Mouse (Mus musculus) forebrain, embryonic 13.5 days (tissue): ENCODE measurements around the gene Phactr2. TPM values are rescaled to one million over a fixed set of nuclear protein-coding genes. Genes with fewer than 3 reads are reported as not detected.
A peak's percentile ranks its signal among the peaks of the same experiment; 100 is the strongest.
"Not testable (repeated sequence)": the region's sequence is repeated elsewhere in the genome, so short reads cannot be mapped to it uniquely, and the experiment has no call there.

ENCODE experiments used
- ATAC-seq: fragments of 200-750 bp; cut with Nextera tagmentation; 2 replicates; pipeline ENCODE4 v1.8.0; 2017
- H3K27ac ChIP-seq: fragments of 300-500 bp; sonication (generic); 2 replicates; pipeline ENCODE4 v1.5.1; 2015; ENCODE audit warnings: inconsistent platforms, mild to moderate bottlenecking, moderate library complexity
- H3K27me3 ChIP-seq: fragments of 300-500 bp; sonication (generic); 2 replicates; pipeline ENCODE4 v1.6.1; 2015; ENCODE audit warnings: mild to moderate bottlenecking, inconsistent platforms
- H3K36me3 ChIP-seq: fragments of 300-500 bp; sonication (generic); 2 replicates; pipeline ENCODE4 v1.6.1; 2015; ENCODE audit warnings: mild to moderate bottlenecking, inconsistent platforms; ENCODE audit not compliant: poor library complexity, severe bottlenecking
- H3K4me1 ChIP-seq: fragments of 300-500 bp; sonication (generic); 2 replicates; pipeline ENCODE4 v1.6.1; 2015; ENCODE audit warnings: inconsistent platforms
- H3K4me2 ChIP-seq: fragments of 300-500 bp; sonication (generic); 2 replicates; pipeline ENCODE4 v1.6.1; 2015; ENCODE audit warnings: inconsistent platforms, mild to moderate bottlenecking, moderate library complexity
- H3K4me3 ChIP-seq: fragments of 300-500 bp; sonication (generic); 2 replicates; pipeline ENCODE4 v1.5.1; 2015; ENCODE audit warnings: mild to moderate bottlenecking, inconsistent platforms
- H3K9ac ChIP-seq: fragments of 300-500 bp; sonication (generic); 2 replicates; pipeline ENCODE4 v1.6.1; 2015; ENCODE audit warnings: mild to moderate bottlenecking, inconsistent platforms
- H3K9me3 ChIP-seq: fragments of 300-500 bp; sonication (generic); replicated peaks from 2 replicates; pipeline ENCODE4 v1.6.1; 2016; ENCODE audit warnings: inconsistent platforms
- WGBS: fragments of 180-500 bp; shearing (Covaris S2); methylation state at CpG from one replicate; pipeline ENCODE4 v1.1.7; 2015; 5-methylcytosine and 5-hydroxymethylcytosine counted together
- polyA plus RNA-seq: library from polyadenylated mRNA; unstranded; fragments of >200 nt; fragmentation: Nextera tagmentation; extraction: Ambion mirVana; gene quantifications from 2 replicates; pipeline ENCODE4 v1.2.1, GENCODE M21; 2015

The Phactr2 gene
- polyA plus RNA-seq, 1 experiment from 2014 or later, result 8.5 TPM

DNA sequence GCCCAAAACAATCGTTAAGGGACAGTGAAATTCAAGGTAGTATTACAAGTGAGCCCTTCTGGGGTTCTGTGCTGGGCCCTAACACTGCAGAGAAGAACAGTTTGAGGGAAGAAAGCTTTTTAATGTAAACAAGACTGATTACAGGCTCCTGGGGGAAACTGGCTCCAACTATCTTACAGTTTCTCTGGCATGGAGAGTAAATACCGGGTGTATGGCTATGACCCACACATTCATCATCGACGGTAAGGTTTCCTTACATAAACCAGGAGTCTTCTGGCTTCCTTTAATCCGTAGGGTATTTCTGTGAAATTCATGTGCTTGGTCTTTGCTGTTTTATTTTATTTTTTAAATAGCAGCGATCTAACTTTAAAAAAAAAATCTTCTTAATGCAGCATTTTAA, 261.4 kb downstream of the Phactr2 start:
- Histone ChIP-seq H3K27ac (no peak overlapping the region), H3K4me2 (no peak overlapping the region), H3K9ac (no peak overlapping the region), H3K36me3 (no peaks in the 10 kb centered on the region; the same call in 1 of the 2 replicates), H3K27me3 (no peaks in the 10 kb centered on the region), H3K9me3 (no peaks in the 10 kb centered on the region), H3K4me1 (peaks cover 12% of the 10 kb centered on the region; the same call in 1 of the 2 replicates), H3K4me3 (no peak overlapping the region)
- 82% methylated on average over 6 of the region's 6 CpGs for WGBS
- no peak for ATAC-seq

DNA sequence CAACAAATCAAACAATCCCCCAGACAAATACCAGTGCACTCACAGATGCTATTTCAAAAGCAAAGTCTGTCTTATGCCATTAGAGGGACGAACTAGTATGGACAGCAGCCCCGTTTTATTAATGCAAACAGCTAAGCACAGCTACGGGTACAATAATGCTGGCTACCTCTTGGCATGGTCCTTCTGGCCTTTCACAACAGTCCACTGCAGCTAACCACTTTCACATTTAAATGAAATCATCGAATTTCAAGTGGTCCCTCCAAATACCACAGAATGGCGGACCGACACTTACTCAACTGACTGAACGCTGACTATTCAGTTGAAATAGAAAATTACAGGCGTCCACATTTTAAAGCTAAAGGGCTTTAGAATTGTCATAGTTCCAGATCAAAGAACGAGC, 261.9 kb downstream of the Phactr2 start:
- H3K9ac ChIP-seq, result no peak overlapping the region
- no peaks in the 10 kb centered on the region for H3K9me3 ChIP-seq
- 61% methylated on average over 9 of the region's 9 CpGs for WGBS
- H3K4me2 ChIP-seq, result no peak overlapping the region
- no peak overlapping the region for H3K4me3 ChIP-seq
- no peak overlapping the region for H3K27ac ChIP-seq
- H3K36me3 ChIP-seq, result no peaks in the 10 kb centered on the region; the same call in 1 of the 2 replicates
- ATAC-seq, result no peak
- peaks cover 12% of the 10 kb centered on the region; the same call in 1 of the 2 replicates for H3K4me1 ChIP-seq
- H3K27me3 ChIP-seq, result no peaks in the 10 kb centered on the region

DNA sequence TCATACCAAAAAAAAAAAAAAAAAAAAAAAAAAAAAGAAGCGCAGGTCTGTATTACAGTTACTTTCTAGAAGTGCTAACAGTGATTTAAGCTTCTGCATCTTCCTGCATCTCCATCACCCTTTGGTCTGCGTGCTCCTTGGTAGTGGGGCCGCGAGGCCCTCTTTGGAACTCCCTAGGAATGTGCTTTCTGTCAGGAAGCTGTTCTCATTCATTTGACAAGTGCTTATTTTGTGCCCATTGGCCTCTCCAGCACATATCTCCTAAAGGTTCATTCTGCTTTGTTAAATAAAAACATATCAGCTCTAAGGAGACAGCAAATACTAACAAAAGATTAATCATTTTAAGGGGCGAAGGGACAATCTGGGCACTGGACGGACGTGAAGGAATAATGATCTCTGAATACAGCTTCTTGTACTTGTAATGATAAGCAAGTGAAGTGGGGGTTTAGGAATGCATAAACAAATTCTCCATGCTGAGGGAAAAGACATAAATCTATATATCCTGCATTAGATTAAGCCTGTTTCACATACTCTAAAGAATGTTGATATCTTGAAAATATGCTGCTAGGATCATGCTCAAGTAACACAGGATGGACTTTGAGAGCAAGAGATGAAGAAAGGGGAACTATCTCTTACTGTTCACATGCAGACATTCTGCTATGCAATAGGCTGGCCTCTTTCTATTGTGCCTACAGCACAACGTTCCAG, 264.1 kb downstream of the Phactr2 start:
- no peaks in the 10 kb centered on the region; the same call in 1 of the 2 replicates for H3K36me3 ChIP-seq
- H3K9ac ChIP-seq, result no peak overlapping the region
- 58% methylated on average over 8 of the region's 8 CpGs for WGBS
- peaks cover 12% of the 10 kb centered on the region; the same call in 1 of the 2 replicates for H3K4me1 ChIP-seq
- no peak overlapping the region for H3K27ac ChIP-seq
- no peak overlapping the region for H3K4me3 ChIP-seq
- no peak overlapping the region for H3K4me2 ChIP-seq
- no peaks in the 10 kb centered on the region for H3K9me3 ChIP-seq
- no peaks in the 10 kb centered on the region for H3K27me3 ChIP-seq
- no peak for ATAC-seq

DNA sequence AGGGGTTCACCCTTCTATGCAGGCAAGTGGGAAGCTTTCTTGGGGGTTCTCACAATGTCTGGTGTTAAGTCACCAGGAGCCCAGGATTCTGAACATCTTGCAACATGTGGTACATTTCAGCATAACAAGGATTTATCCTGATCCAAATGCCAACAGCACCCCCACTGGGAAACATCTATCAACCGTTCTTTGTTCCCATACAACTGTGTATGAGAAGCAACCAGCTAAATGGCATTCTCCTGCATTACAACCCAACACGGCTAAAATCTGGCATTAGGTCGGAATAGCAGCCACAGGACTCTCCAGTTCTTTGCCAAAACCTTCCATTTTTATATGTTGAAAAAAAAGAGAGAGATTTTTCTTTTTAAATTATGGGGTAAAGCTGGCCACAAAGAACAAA, 264.7 kb downstream of the Phactr2 start:
- Histone ChIP-seq H3K36me3 (no peaks in the 10 kb centered on the region; the same call in 1 of the 2 replicates), H3K4me3 (no peak overlapping the region), H3K4me1 (peaks cover 12% of the 10 kb centered on the region; the same call in 1 of the 2 replicates), H3K9ac (no peak overlapping the region), H3K27ac (no peak overlapping the region), H3K9me3 (no peaks in the 10 kb centered on the region), H3K27me3 (no peaks in the 10 kb centered on the region), H3K4me2 (no peak overlapping the region)
- no peak for ATAC-seq
- 57% methylated on average over 3 of the region's 3 CpGs for WGBS

DNA sequence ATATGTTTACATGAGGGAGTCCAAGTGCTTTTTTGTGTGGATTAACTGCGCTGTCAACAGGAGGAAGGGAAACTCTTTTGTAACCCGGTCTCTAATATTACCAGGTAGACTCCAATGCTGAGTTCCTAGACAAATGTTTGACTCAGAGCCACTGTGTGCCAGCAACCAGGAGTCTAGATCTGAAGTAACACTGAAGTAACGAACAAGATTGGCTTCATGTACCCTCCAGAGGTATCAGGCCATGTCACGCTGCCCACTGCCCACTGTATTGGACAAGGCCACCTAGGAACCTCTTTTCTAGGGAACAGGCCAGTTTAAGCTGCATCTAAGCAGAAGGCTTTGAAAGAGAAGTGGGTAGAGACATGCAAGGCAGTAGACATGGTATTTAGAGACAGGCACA, 265.2 kb downstream of the Phactr2 start:
- Histone ChIP-seq H3K27me3 (no peaks in the 10 kb centered on the region), H3K4me3 (no peak overlapping the region), H3K27ac (no peak overlapping the region), H3K4me1 (peaks cover 12% of the 10 kb centered on the region; the same call in 1 of the 2 replicates), H3K36me3 (no peaks in the 10 kb centered on the region; the same call in 1 of the 2 replicates), H3K4me2 (no peak overlapping the region), H3K9me3 (no peaks in the 10 kb centered on the region), H3K9ac (no peak overlapping the region)
- ATAC-seq, result no peak
- WGBS, result 87% methylated on average over 4 of the region's 4 CpGs

DNA sequence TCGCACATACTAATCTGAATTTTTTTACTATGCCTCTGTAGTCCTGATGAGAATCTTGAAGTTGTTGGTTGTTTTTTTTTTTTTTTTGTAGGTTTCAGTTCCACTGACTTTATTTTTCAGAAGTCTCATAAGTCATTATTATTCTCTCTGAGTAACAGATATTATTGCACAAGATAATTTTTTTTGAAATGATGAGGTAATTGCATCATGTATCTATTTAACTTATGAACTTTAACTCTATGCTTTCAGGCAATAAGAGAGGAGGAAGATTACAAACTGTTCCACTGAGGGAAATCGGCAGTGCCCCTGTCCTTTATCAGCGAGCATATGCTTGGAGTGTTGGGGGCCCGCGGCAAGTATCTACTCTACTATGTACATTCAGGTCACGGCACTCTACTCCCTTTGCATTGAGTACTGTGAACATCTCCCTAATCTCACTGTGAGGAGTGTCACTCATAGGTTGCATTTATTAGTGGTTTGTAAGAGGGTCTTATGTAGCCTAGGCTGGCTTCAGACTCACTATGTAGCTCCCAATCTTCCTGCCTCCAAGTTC, 272.4 kb downstream of the Phactr2 start:
- Histone ChIP-seq H3K27ac (no peak overlapping the region), H3K27me3 (no peaks in the 10 kb centered on the region), H3K36me3 (no peaks in the 10 kb centered on the region), H3K9me3 (no peaks in the 10 kb centered on the region), H3K4me2 (no peak overlapping the region), H3K9ac (no peak overlapping the region), H3K4me1 (no peaks in the 10 kb centered on the region), H3K4me3 (no peak overlapping the region)
- 97% methylated on average over 6 of the region's 6 CpGs for WGBS
- no peak for ATAC-seq

DNA sequence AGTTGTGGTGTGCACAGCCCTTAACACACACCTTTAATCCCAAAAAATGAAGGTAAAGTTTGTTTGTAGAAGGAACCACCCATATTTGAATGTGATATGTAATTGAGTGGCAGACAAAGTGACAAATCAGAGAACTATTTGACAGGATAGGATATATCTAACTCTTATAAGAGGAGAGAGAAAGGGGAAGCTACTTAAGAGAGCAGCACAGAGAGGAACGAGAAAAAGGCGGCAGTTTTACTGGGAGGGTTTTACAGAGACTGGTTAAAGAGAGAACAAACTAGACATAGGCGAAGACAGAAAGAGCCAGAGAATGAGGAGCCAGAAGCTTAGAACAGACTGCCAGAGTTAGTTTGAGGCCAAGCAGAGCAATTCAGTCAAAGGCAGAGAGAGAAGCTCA, 273.4 kb downstream of the Phactr2 start:
- no peaks in the 10 kb centered on the region for H3K36me3 ChIP-seq
- no peaks in the 10 kb centered on the region for H3K27me3 ChIP-seq
- 89% methylated on average over 3 of the region's 3 CpGs for WGBS
- no peak overlapping the region for H3K4me3 ChIP-seq
- no peak overlapping the region for H3K27ac ChIP-seq
- no peaks in the 10 kb centered on the region for H3K4me1 ChIP-seq
- no peak overlapping the region for H3K4me2 ChIP-seq
- H3K9me3 ChIP-seq, result no peaks in the 10 kb centered on the region
- no peak overlapping the region for H3K9ac ChIP-seq
- no peak for ATAC-seq

DNA sequence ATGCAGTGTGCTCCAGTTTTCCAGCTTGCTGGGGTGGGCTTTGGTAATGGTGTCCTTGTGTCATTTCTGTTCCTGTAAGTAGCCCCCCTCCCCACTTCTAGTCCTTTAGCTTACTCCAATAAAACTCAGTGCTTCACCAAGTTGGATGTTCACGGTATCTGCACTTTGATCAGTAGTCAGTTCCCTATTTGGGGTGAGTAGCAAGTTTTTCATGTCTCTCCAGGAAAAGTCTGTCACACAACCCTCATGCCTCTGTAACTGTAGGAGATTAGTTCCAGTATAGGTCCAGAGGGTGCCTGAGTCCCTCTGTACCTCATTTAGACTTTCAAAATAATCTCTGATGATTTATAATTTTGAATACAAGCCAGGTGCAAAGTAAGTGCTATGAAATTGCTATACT, 275.0 kb downstream of the Phactr2 start:
- Histone ChIP-seq H3K36me3 (no peaks in the 10 kb centered on the region), H3K4me1 (no peaks in the 10 kb centered on the region), H3K9ac (no peak overlapping the region), H3K27ac (no peak overlapping the region), H3K4me2 (no peak overlapping the region), H3K4me3 (no peak overlapping the region), H3K9me3 (no peaks in the 10 kb centered on the region), H3K27me3 (no peaks in the 10 kb centered on the region)
- WGBS, result 90% methylated on average over 1 of the region's 1 CpGs
- no peak for ATAC-seq

DNA sequence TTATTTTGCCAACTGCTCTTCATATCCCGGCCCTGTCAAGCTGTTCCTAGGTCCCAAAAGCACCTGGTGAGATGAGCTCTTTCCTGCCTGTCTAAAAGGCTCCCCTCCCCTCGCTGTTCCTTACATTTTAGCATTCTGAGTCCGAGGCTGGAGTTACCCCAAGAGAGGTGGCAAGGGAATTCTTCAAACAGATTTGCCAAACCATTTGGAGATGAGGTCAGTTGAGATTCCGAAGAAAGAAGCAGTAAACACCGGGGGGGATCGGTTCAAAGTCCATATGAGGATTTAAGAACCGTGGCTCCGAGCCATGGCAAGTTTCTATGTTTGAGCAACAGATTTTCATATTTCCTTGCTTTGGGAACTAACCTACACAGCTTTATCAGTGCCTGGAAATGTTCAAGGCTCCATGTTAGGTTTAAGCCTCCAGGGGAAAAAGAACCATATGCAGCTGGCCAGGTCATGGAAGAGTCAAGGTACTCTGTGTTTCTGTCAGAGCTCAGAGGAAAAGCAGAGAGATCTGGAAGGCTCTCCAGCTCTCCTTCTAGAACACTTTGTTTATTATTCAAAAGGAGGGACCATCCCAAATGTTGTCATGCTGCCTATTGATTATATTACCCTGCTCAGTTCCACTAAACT, 277.2 kb downstream of the Phactr2 start:
- Histone ChIP-seq H3K27ac (no peak overlapping the region), H3K4me3 (no peak overlapping the region), H3K27me3 (no peaks in the 10 kb centered on the region), H3K9ac (no peak overlapping the region), H3K4me2 (no peak overlapping the region), H3K4me1 (peaks cover 5% of the 10 kb centered on the region), H3K36me3 (no peaks in the 10 kb centered on the region), H3K9me3 (no peaks in the 10 kb centered on the region)
- WGBS, result 87% methylated on average over 8 of the region's 8 CpGs
- no peak for ATAC-seq

DNA sequence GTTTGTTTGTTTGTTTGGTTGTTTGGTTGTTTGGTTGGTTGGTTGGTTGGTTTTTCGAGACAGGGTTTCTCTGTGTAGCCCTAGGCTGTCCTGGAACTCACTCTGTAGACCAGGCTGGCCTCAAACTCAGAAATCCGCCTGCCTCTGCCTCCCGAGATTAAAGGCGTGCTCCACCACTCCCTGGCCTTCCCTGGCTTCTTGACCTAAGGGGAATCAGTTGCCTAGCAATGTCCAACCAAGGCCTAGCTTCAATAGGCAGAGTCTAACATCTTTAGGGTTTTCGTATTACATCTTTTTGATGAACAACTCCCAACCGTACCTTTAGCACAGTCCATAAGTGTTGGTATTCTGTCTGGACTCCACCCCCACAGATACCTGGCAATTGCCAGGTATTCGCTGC, 280.7 kb downstream of the Phactr2 start:
- peak overlapping the region; percentile 84 for H3K4me3 ChIP-seq
- H3K9ac ChIP-seq, result not testable (repeated sequence)

DNA sequence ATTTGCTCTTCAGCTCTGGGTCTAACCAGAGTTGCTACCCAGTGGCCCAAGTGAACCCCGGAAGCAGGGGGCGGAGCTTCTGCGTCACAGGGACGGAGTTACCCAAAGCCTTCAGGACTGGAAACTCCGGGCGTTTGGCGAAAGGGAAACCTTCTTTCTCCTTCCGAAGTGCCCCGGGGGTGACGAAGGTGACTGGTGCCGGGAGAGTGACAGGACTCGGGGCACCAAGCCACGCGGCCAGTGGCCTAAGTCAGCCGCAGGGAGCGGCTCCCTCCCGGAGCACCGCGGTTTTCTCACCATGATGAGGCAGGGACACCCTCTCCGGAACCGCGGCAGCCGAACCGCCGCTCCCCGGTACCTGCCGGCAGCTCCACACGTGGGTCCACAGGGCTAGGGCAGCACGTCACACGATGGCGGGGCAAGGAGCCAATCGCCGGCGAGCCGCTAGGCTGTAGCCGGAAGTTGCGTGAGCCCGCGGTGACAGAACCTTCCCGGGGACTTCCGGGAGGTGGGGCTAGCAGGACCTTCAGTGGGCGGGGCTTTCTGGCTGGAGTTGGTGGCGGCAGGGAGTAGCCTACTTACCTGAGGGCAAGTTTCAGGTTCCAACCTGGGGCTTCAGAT, 281.4 kb downstream of the Phactr2 start, which contains the start of gene Ltv1:
Gene Ltv1, minus strand, starts transcription at position 438 of the 621 bp plus-strand sequence.
- Histone ChIP-seq H3K27ac (0 out of 2 replicates have a peak within 1 kb of the TSS, but pooled peaks have one; percentile 22), H3K27me3 (no peaks in the 10 kb centered on the region), H3K4me2 (peak within 1 kb of the TSS; percentile 67), H3K4me3 (peak within 1 kb of the TSS; percentile 84), H3K36me3 (peaks cover 26% of the 10 kb centered on the region), H3K4me1 (peaks cover 7% of the 10 kb centered on the region), H3K9me3 (no peaks in the 10 kb centered on the region), H3K9ac (peak within 1 kb of the TSS; percentile 79)
- ATAC-seq, result peak; percentile 100
- WGBS, result under 1% methylated on average over 43 of the region's 43 CpGs

More for the DNA sequence above, 280.7 kb downstream of the Phactr2 start:
- not testable (repeated sequence) for H3K27ac ChIP-seq, H3K27me3 ChIP-seq, H3K4me1 ChIP-seq, H3K9me3 ChIP-seq
- peak; percentile 25 for ATAC-seq
- WGBS, result 82% methylated on average over 7 of the region's 7 CpGs
- Histone ChIP-seq H3K36me3 (peaks cover 21% of the 10 kb centered on the region), H3K4me2 (peak overlapping the region; percentile 67)

DNA sequence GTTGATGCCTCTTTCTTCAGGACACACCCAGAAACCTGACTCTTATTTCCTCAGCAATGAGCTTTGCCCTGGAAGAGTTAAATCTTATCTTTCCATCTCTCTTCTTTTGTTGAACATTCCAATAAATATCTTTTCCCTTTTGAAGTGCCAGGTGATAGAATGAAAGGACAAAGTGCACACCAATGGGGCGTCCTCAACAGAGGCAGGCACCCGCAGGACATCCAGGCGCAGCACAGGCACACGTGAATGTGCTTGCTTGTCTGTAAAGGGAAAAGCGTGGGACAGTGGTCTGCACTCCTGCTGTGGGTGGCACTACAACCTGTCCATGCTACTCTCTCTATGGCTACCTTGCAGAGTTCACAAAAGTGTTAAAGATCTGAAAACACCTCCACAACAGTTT, 284.3 kb downstream of the Phactr2 start:
- no peak overlapping the region for H3K4me2 ChIP-seq
- H3K4me3 ChIP-seq, result no peak overlapping the region
- no peak overlapping the region for H3K9ac ChIP-seq
- 91% methylated on average over 5 of the region's 5 CpGs for WGBS
- peaks cover 50% of the 10 kb centered on the region for H3K36me3 ChIP-seq
- ATAC-seq, result no peak
- H3K27ac ChIP-seq, result no peak overlapping the region
- no peaks in the 10 kb centered on the region for H3K9me3 ChIP-seq
- peaks cover 7% of the 10 kb centered on the region for H3K4me1 ChIP-seq
- H3K27me3 ChIP-seq, result no peaks in the 10 kb centered on the region
